Mouse (Mus musculus) heart, embryonic 14.5 days (tissue): ENCODE data around the gene Polr3b. TPM values are rescaled to one million over a fixed set of nuclear protein-coding genes. Genes with fewer than 3 reads are reported as not detected.

Experiments used
- ATAC-seq: fragments of 200-750 bp; cut with Nextera tagmentation; 2 replicates; pipeline ENCODE4 v1.8.0; 2017; ENCODE audit warnings: low read depth, moderate TSS enrichment; ENCODE audit not compliant: insufficient number of reproducible peaks, insufficient read depth, low FRiP score
- H3K27ac ChIP-seq, 2 experiments: fragments of 200-500 bp in 1 of 2; fragments of 300-500 bp in 1 of 2; sonication (generic) in 1 of 2; replicated peaks in 1 of 2; 2 replicates each; pipeline ENCODE4 v1.5.1; 2012 to 2014; ENCODE audit warnings: low read depth in 2 of 2, low read length in 2 of 2, control low read depth in 1 of 2, mild to moderate bottlenecking in 1 of 2, mixed read lengths in 1 of 2; ENCODE audit not compliant: control insufficient read depth in 1 of 2, insufficient read depth in 1 of 2
- H3K27me3 ChIP-seq: fragments of 300-500 bp; sonication (generic); 2 replicates; pipeline ENCODE4 v1.6.1; 2014; ENCODE audit warnings: mild to moderate bottlenecking, low read length, control low read depth; ENCODE audit not compliant: control insufficient read depth, insufficient read depth
- H3K36me3 ChIP-seq: fragments of 300-500 bp; sonication (generic); 2 replicates; pipeline ENCODE4 v1.6.1; 2014; ENCODE audit warnings: mild to moderate bottlenecking, control low read depth, low read length, mixed read lengths; ENCODE audit not compliant: control insufficient read depth, insufficient read depth
- H3K4me1 ChIP-seq, 2 experiments: fragments of 200-500 bp in 1 of 2; fragments of 300-500 bp in 1 of 2; sonication (generic) in 1 of 2; 2 replicates each; pipeline ENCODE4 v1.6.1; 2012 to 2014; ENCODE audit warnings: low read length in 2 of 2, control low read depth in 1 of 2, mixed read lengths in 1 of 2; ENCODE audit not compliant: control insufficient read depth in 2 of 2, insufficient read depth in 2 of 2
- H3K4me2 ChIP-seq: fragments of 300-500 bp; sonication (generic); 2 replicates; pipeline ENCODE4 v1.6.1; 2014; ENCODE audit warnings: mild to moderate bottlenecking, low read length
- H3K4me3 ChIP-seq, 2 experiments: fragments of 200-500 bp in 1 of 2; fragments of 300-500 bp in 1 of 2; sonication (generic) in 1 of 2; 2 replicates each; pipeline ENCODE4 v1.5.1; 2012 to 2014; ENCODE audit warnings: low read length in 2 of 2, mild to moderate bottlenecking in 2 of 2, control low read depth in 1 of 2, low read depth in 1 of 2, moderate library complexity in 1 of 2; ENCODE audit not compliant: control insufficient read depth in 1 of 2, insufficient read depth in 1 of 2
- H3K9ac ChIP-seq: fragments of 300-500 bp; sonication (generic); 2 replicates; pipeline ENCODE4 v1.6.1; 2014; ENCODE audit warnings: mild to moderate bottlenecking, low read length
- H3K9me3 ChIP-seq: fragments of 300-500 bp; sonication (generic); 2 replicates; pipeline ENCODE4 v1.6.1; 2016; ENCODE audit warnings: low read length, control low read depth; ENCODE audit not compliant: control insufficient read depth
- WGBS: fragments of 180-500 bp; shearing (Covaris S2); extraction: QIAGEN DNeasy Blood & Tissue Kit; methylation state at CpG from one replicate; pipeline ENCODE4 v1.1.7; 2014; 5-methylcytosine and 5-hydroxymethylcytosine counted together
- polyA plus RNA-seq: library from polyadenylated mRNA; unstranded; fragments of >200 nt; fragmentation: Nextera tagmentation; extraction: Ambion mirVana; gene quantifications from 2 replicates; pipeline ENCODE4 v1.2.1, GENCODE M21; 2014

Gene Polr3b
- polyA plus RNA-seq, 1 experiment from 2014 or later: 12.9 TPM

- no peak overlapping the region for H3K27ac ChIP-seq
- no peaks in the 10 kb centered on the region for H3K27me3 ChIP-seq
- 90% methylated on average over 6 of the region's 6 CpGs for WGBS
- H3K4me2 ChIP-seq: no peak overlapping the region
- H3K9ac ChIP-seq: no peak overlapping the region
- ATAC-seq: no peak
- peaks cover 2 to 5% of the 10 kb centered on the region in 2 experiments; a peak in 2 of 4 replicates for H3K4me1 ChIP-seq
- no peak overlapping the region for H3K4me3 ChIP-seq
- peaks cover 22% of the 10 kb centered on the region for H3K36me3 ChIP-seq
- H3K9me3 ChIP-seq: no peaks in the 10 kb centered on the region
Observed at GRCm38 (mm10) chr10:84662138-84662537, 40.0 kb downstream of the Polr3b start.

GRCm38 (mm10) chr10:84665713-84666260, 43.7 kb downstream of the Polr3b start:
- Histone ChIP-seq H3K27ac (no peak overlapping the region), H3K4me3 (no peak overlapping the region), H3K36me3 (peaks cover 27% of the 10 kb centered on the region), H3K4me2 (no peak overlapping the region), H3K27me3 (no peaks in the 10 kb centered on the region), H3K9ac (no peak overlapping the region), H3K9me3 (no peaks in the 10 kb centered on the region), H3K4me1 (peaks cover 0 to 2% of the 10 kb centered on the region in 2 experiments; a peak in 1 of 4 replicates)
- WGBS: 52% methylated on average over 3 of the region's 3 CpGs
- ATAC-seq: no peak

- Histone ChIP-seq H3K27me3 (no peaks in the 10 kb centered on the region), H3K4me3 (no peak overlapping the region), H3K9ac (no peak overlapping the region), H3K9me3 (no peaks in the 10 kb centered on the region), H3K4me2 (no peak overlapping the region), H3K27ac (no peak overlapping the region), H3K36me3 (peaks cover 55% of the 10 kb centered on the region), H3K4me1 (peaks cover 8 to 16% of the 10 kb centered on the region in 2 experiments; a peak in 3 of 4 replicates)
- ATAC-seq: no peak
Observed at GRCm38 (mm10) chr10:84675653-84676052, 53.6 kb downstream of the Polr3b start.

GRCm38 (mm10) chr10:84676511-84676910, 54.4 kb downstream of the Polr3b start:
- Histone ChIP-seq H3K9ac (no peak overlapping the region), H3K4me1 (peaks cover 8 to 16% of the 10 kb centered on the region in 2 experiments; a peak in 3 of 4 replicates), H3K4me2 (no peak overlapping the region), H3K36me3 (peaks cover 54% of the 10 kb centered on the region), H3K4me3 (no peak overlapping the region), H3K27me3 (no peaks in the 10 kb centered on the region), H3K27ac (no peak overlapping the region), H3K9me3 (no peaks in the 10 kb centered on the region)
- ATAC-seq: no peak
- WGBS: 86% methylated on average over 8 of the region's 8 CpGs

- peak overlapping the region in 1 of 2 experiments; percentile 68; a peak in 1 of 4 replicates for H3K27ac ChIP-seq
- WGBS: 65% methylated on average over 3 of the region's 3 CpGs
- H3K9ac ChIP-seq: 0 out of 2 replicates have a peak overlapping the region, but pooled peaks have one; percentile 18
- H3K4me2 ChIP-seq: no peak overlapping the region
- ATAC-seq: no peak
- H3K4me3 ChIP-seq: no peak overlapping the region
- H3K4me1 ChIP-seq: peaks cover 8 to 16% of the 10 kb centered on the region in 2 experiments; a peak in 3 of 4 replicates
- peaks cover 52% of the 10 kb centered on the region for H3K36me3 ChIP-seq
- no peaks in the 10 kb centered on the region for H3K9me3 ChIP-seq
- no peaks in the 10 kb centered on the region for H3K27me3 ChIP-seq
Observed at GRCm38 (mm10) chr10:84677871-84678270, 55.8 kb downstream of the Polr3b start.

- Histone ChIP-seq H3K36me3 (peaks cover 47% of the 10 kb centered on the region), H3K9me3 (no peaks in the 10 kb centered on the region), H3K27ac (peak overlapping the region in 1 of 2 experiments; percentile 68; a peak in 2 of 4 replicates), H3K27me3 (no peaks in the 10 kb centered on the region), H3K9ac (0 out of 2 replicates have a peak overlapping the region, but pooled peaks have one; percentile 18), H3K4me2 (no peak overlapping the region), H3K4me1 (peaks cover 8 to 16% of the 10 kb centered on the region in 2 experiments; a peak in 3 of 4 replicates), H3K4me3 (no peak overlapping the region)
- WGBS: 36% methylated on average over 4 of the region's 4 CpGs
- ATAC-seq: no peak
Observed at GRCm38 (mm10) chr10:84678441-84678840, 56.3 kb downstream of the Polr3b start.

GRCm38 (mm10) chr10:84685444-84686121, 63.5 kb downstream of the Polr3b start:
- Histone ChIP-seq H3K9me3 (no peaks in the 10 kb centered on the region), H3K4me1 (peaks cover 21 to 32% of the 10 kb centered on the region in 2 experiments), H3K4me3 (no peak overlapping the region), H3K36me3 (peaks cover 5% of the 10 kb centered on the region; the same call in 1 of the 2 replicates), H3K9ac (no peak overlapping the region), H3K4me2 (peak overlapping the region; percentile 34; the same call in 1 of the 2 replicates), H3K27me3 (no peaks in the 10 kb centered on the region), H3K27ac (peak overlapping the region; percentile 92 to 94)
- ATAC-seq: no peak
- WGBS: 68% methylated on average over 8 of the region's 8 CpGs
